Mouse (Mus musculus): ENCODE data around the gene Add1.
"Not testable (repeated sequence)": the region's sequence is repeated elsewhere in the genome, so short reads cannot be mapped to it uniquely, and the experiment has no call there.

Add1 gene

GRCm38 (mm10) chr5:34551821-34552220, 21.6 kb upstream of the Add1 start:
- DNase-seq: no peak

- DNase-seq: no peak
These were observed 9.6 kb upstream of the Add1 start for GRCm38 (mm10) chr5:34563854-34564253.

- no peak for DNase-seq
These were observed 9.2 kb upstream of the Add1 start for GRCm38 (mm10) chr5:34564291-34564690.

- no peak for DNase-seq
These were observed 7.8 kb upstream of the Add1 start for GRCm38 (mm10) chr5:34565545-34566283.

- no peak for DNase-seq
These were observed 1.9 kb upstream of the Add1 start for GRCm38 (mm10) chr5:34571551-34571950.

- not testable (repeated sequence) for DNase-seq
These were observed 896 bp upstream of the Add1 start for GRCm38 (mm10) chr5:34572568-34572967.

- peak; percentile 43 to 54 for DNase-seq
These were observed 1.3 kb downstream of the Add1 start for GRCm38 (mm10) chr5:34574721-34575120.

GRCm38 (mm10) chr5:34576286-34576685, 2.8 kb downstream of the Add1 start:
- no peak for DNase-seq

GRCm38 (mm10) chr5:34578038-34578655, 4.7 kb downstream of the Add1 start:
- DNase-seq: no peak

GRCm38 (mm10) chr5:34579377-34579776, 5.9 kb downstream of the Add1 start:
- no peak for DNase-seq

GRCm38 (mm10) chr5:34581671-34582313, 8.3 kb downstream of the Add1 start:
- not testable (repeated sequence) for DNase-seq

- DNase-seq: no peak
These were observed 8.8 kb downstream of the Add1 start for GRCm38 (mm10) chr5:34582314-34582675.

- DNase-seq: no peak
These were observed 11.8 kb downstream of the Add1 start for GRCm38 (mm10) chr5:34585216-34585615.

GRCm38 (mm10) chr5:34587881-34588280, 14.4 kb downstream of the Add1 start:
- no peak for DNase-seq

- no peak for DNase-seq
These were observed 16.6 kb downstream of the Add1 start for GRCm38 (mm10) chr5:34590059-34590458.

- no peak for DNase-seq
These were observed 17.2 kb downstream of the Add1 start for GRCm38 (mm10) chr5:34590702-34591101.

GRCm38 (mm10) chr5:34591388-34592004, 18.0 kb downstream of the Add1 start:
- no peak for DNase-seq

GRCm38 (mm10) chr5:34592224-34592623, 18.8 kb downstream of the Add1 start:
- DNase-seq: not testable (repeated sequence)

- no peak for DNase-seq
These were observed 19.2 kb downstream of the Add1 start for GRCm38 (mm10) chr5:34592666-34593065.

GRCm38 (mm10) chr5:34593202-34593727, 19.8 kb downstream of the Add1 start:
- DNase-seq: no peak

- DNase-seq: no peak
These were observed 31.1 kb downstream of the Add1 start for GRCm38 (mm10) chr5:34604576-34604975.

- no peak for DNase-seq
These were observed 33.8 kb downstream of the Add1 start for GRCm38 (mm10) chr5:34607100-34607880.

GRCm38 (mm10) chr5:34608226-34608625, 34.8 kb downstream of the Add1 start:
- no peak for DNase-seq
